ENCODE assay signal across 17 mouse cellular contexts in the genomic region with DNA sequence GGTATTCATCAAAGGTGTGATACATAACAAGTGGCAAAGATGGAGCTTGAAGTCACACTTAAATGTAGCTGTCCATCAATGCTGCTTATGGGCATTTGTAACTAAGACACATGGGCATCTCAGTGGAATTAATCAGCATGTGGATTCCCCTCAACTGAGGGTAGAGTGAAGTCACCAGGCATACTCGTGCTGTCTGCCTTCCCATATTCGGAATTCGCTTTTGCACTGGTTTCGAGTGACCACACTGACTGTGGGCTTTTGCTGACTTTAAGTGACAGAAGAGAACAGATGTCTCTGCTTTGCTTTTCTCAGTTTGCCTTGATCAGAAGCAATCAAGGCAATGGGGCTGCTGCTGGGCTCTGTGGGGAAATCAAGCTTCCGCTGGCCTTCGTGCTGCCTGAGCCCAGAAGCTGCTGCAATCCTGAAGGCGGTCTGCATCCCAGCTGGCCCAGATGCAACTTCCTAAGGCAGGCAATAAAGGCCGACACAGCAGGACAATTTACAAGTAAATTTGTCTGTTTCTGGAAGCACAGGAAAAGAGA.
DNase-seq lines count a peak whose midpoint lies in the region; ATAC-seq lines count a peak whose summit lies in the region.
"Had no signal": no experiment of that assay in that cellular context is flagged by ENCODE, and none has a peak within 500 bp of the region (broad histone marks: within the 10 kb centered on the region; RNA-seq: fewer than 3 reads in every experiment).

No protein-coding gene starts in this region.

- ATAC-seq in heart, embryonic 11.5 days (replicated peaks; ENCODE audit: insufficient number of reproducible peaks, low FRiP score, low TSS enrichment) = no peak
- no peak for ATAC-seq in embryonic facial prominence, embryonic 11.5 days (replicated peaks; ENCODE audit: insufficient number of reproducible peaks, low FRiP score, low TSS enrichment, low read depth)
- ATAC-seq: forebrain, embryonic 16.5 days had no signal

- no peaks in the 10 kb centered on the region for H3K9me3 ChIP-seq in heart, embryonic 11.5 days (replicated peaks; ENCODE audit: control insufficient read depth, low read length)
- H3K9me3 ChIP-seq in embryonic facial prominence, embryonic 11.5 days (replicated peaks; ENCODE audit: control insufficient read depth, low read length) = no peaks in the 10 kb centered on the region
- H3K9me3 ChIP-seq: hindbrain, embryonic 13.5 days; limb, embryonic 15.5 days; lung, embryonic 15.5 days; midbrain, embryonic 10.5 days had no signal

- H3K4me3 ChIP-seq in heart, embryonic 11.5 days (ENCODE audit: low read depth, low read length) = no peak overlapping the region
- H3K4me3 ChIP-seq in embryonic facial prominence, embryonic 11.5 days (ENCODE audit: low read depth, low read length) = no peak overlapping the region
- H3K4me3 ChIP-seq: hindbrain, embryonic 13.5 days; limb, embryonic 15.5 days; lung, embryonic 15.5 days; midbrain, embryonic 10.5 days had no signal

- no peaks in the 10 kb centered on the region for H3K27me3 ChIP-seq in heart, embryonic 11.5 days (ENCODE audit: control insufficient read depth, insufficient read depth, low read length)
- no peaks in the 10 kb centered on the region for H3K27me3 ChIP-seq in embryonic facial prominence, embryonic 11.5 days (ENCODE audit: control insufficient read depth, insufficient read depth, low read length)
- H3K27me3 ChIP-seq: hindbrain, embryonic 13.5 days; limb, embryonic 15.5 days; lung, embryonic 15.5 days had no signal

- no peak overlapping the region for H3K9ac ChIP-seq in heart, embryonic 11.5 days (ENCODE audit: low read depth, low read length)
- H3K9ac ChIP-seq in embryonic facial prominence, embryonic 11.5 days (replicated peaks; ENCODE audit: low read length) = no peak overlapping the region
- H3K9ac ChIP-seq: hindbrain, embryonic 13.5 days; limb, embryonic 15.5 days; lung, embryonic 15.5 days had no signal

- H3K4me1 ChIP-seq in heart, embryonic 11.5 days (ENCODE audit: control insufficient read depth, insufficient read depth, low read length) = no peaks in the 10 kb centered on the region
- H3K4me1 ChIP-seq in embryonic facial prominence, embryonic 11.5 days (ENCODE audit: control insufficient read depth, insufficient read depth, low read length) = no peaks in the 10 kb centered on the region
- H3K4me1 ChIP-seq: hindbrain, embryonic 13.5 days; limb, embryonic 15.5 days; lung, embryonic 15.5 days had no signal

- WGBS in heart, embryonic 11.5 days (ENCODE audit: insufficient replicate concordance) = 67% methylated on average over 8 of the region's 8 CpGs
- 52% methylated on average over 8 of the region's 8 CpGs for WGBS in embryonic facial prominence, embryonic 11.5 days

- no peak overlapping the region for H3K4me2 ChIP-seq in heart, embryonic 11.5 days
- H3K4me2 ChIP-seq in embryonic facial prominence, embryonic 11.5 days (ENCODE audit: low read depth, low read length) = no peak overlapping the region
- H3K4me2 ChIP-seq: hindbrain, embryonic 13.5 days; limb, embryonic 15.5 days; lung, embryonic 15.5 days had no signal

- no peak overlapping the region for H3K27ac ChIP-seq in heart, embryonic 11.5 days (ENCODE audit: low read depth, low read length)
- no peak overlapping the region for H3K27ac ChIP-seq in embryonic facial prominence, embryonic 11.5 days (replicated peaks; ENCODE audit: low read depth, low read length)
- H3K27ac ChIP-seq: hindbrain, embryonic 13.5 days; limb, embryonic 15.5 days; lung, embryonic 15.5 days; midbrain, embryonic 10.5 days had no signal

- no peaks in the 10 kb centered on the region for H3K36me3 ChIP-seq in heart, embryonic 11.5 days (ENCODE audit: control insufficient read depth, insufficient read depth, low read length)
- H3K36me3 ChIP-seq in embryonic facial prominence, embryonic 11.5 days (replicated peaks; ENCODE audit: control insufficient read depth, insufficient read depth, low read depth, low read length) = no peaks in the 10 kb centered on the region
- H3K36me3 ChIP-seq: G1E; hindbrain, embryonic 13.5 days; limb, embryonic 15.5 days; lung, embryonic 15.5 days; midbrain, embryonic 10.5 days had no signal

- DNase-seq in heart, adult 11 months = peak; percentile 46
- DNase-seq in lung, postnatal 4 days = peak; percentile 7 to 59
- no peak for DNase-seq in lung, postnatal 25 days (ENCODE audit: low spot score)
- DNase-seq in embryonic facial prominence, embryonic 11.5 days (ENCODE audit: low spot score) = peak; percentile 39
- DNase-seq in right cerebral cortex, postnatal 25 days = peak; percentile 10
- DNase-seq in ovary, adult 18-20 months (ENCODE audit: low spot score) = no peak
- DNase-seq: adrenal gland, postnatal 36 days; cerebellum, adult 11 months; kidney, adult 11 months; thymus, postnatal 4 days had no signal

Comparison
In these comparisons a context has a peak if more than half of its experiments do, and no peak if none do; other contexts are left out.
1. DNase-seq: peak in heart, adult 11 months (single experiment), lung, postnatal 4 days (2 of 2), embryonic facial prominence, embryonic 11.5 days (single experiment) and right cerebral cortex, postnatal 25 days (single experiment); none in lung, postnatal 25 days (single experiment) and ovary, adult 18-20 months (single experiment).